Mouse (Mus musculus): ENCODE measurements around the gene Gm45337. TPM values are rescaled to one million over a fixed set of nuclear protein-coding genes. Genes with fewer than 3 reads are reported as not detected.

The Gm45337 gene
- total RNA-seq, 2 experiments from 2014 or later: not detected

DNA sequence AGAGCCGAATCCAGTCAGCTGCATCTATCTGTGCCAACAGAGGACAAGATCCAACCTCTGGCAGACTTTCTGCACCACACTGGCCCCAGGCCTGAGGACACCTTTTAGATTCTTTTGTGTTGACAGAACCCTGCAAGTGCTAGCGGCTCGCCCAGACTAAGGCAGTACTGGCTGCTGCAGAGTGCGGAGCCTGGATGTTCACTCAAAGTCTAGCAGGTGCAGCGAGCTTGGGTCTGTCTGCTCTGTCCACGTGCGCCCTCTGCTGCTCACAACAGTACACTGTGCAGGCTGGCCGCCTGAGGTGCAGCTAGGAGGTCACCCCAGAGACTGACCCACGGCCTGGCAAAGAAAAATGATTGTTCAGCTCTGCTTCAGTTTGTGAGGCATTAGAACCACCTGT, 46.6 kb downstream of the Gm45337 start:
- peak; percentile 86 to 88 for DNase-seq

DNA sequence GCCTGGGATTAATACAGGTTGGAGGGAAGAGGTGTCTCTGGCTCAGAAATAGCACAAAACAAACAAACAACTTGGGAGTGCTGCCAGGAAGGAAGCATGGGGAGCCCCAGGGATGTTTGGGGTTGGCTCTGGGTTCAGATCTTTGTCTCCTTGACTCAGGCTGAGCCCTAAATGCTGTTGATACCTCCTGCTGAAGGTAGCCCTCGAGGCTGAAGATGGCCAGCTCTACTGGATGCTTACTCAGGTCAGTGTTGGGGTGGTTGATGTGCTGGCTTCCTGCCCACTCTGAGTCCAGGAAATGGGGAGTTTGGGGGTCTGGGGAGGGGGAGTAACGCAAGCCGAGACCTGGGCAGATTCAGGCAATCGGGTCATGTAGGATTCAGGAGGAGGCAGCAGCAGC, 47.7 kb downstream of the Gm45337 start:
- no peak for DNase-seq

DNA sequence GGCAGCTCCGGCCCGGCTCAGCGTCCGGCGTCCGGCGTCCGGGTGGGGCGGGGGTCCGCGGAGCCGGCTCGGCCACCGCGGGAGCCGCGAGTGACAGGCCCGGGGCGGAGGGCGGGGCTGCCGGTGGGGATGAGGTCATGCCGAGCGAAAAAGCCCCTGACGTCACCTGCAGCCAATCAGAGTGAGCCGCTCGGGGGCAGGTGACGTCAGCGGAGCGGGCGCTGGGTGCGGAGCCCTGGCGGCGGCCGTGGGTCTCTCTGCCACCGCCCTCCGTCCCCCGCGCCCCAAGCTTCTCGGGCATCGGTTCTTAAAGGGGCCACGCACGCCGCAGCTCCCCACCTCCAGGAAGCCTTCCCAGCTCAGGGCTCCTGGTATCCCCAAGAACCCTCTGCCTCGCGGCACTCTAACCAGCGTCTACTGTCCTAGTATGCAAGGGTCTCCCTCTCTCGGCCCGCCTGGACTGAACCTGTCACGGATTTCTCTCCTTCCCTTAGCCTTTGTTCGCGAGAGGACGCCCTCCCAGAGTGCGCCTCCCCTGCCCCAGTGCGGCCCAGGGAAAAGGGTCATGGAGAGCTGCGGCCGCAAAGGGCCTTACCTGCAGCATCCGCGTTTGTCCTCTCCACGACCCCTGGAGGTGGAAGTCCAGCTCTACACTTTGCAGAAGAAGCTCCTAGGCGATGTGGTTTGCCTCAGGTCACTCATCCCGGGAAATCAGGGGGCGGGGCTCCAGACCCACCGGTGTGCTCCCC, 49.0 kb downstream of the Gm45337 start, which contains the start of gene Dusp8:
TSS of gene Dusp8 (minus strand) at position 661 of the 749 bp plus-strand sequence.
- DNase-seq: peak; percentile 94 to 95

DNA sequence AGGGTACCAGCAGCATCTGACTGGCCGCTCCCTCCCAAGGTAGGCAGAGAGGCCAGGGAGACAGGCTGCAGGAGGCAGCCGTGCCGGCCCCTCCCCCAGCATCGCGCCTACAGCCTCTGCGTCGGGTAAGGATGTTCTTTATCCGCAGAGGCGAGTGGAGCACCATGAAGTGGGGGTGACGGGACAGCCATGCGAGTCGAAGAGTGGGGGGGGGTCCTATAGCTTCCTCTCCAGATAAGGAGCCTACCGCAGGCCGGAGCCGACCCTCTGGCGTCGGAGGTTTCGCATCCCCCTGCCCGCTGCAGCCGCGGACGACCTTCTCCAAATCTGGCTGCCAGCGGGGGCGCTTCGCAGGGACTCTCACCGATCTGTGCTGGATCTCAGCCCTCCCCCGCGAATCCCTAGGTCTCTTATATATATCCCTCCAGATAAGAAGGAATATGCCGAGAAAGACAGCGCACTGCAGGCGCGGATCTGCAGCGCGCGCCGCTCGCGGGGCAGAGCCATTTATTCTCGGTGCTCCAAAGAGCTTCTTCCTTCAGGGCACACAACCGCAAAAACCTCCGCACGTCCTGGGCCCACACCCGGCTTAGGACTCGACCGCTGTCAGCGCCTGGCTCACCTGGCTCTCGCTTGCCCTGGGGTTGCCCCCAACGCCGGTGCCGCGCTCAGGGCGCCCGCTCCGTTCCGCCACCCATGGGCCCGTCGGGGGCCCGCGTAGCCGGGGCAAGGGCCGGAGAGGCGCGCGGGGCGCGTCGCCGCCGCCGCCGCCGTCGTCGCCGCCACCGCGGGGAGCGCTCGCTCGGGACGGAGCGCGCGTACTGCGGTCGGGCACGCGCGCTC, 49.9 kb downstream of the Gm45337 start:
- DNase-seq: peak; percentile 35 to 61

DNA sequence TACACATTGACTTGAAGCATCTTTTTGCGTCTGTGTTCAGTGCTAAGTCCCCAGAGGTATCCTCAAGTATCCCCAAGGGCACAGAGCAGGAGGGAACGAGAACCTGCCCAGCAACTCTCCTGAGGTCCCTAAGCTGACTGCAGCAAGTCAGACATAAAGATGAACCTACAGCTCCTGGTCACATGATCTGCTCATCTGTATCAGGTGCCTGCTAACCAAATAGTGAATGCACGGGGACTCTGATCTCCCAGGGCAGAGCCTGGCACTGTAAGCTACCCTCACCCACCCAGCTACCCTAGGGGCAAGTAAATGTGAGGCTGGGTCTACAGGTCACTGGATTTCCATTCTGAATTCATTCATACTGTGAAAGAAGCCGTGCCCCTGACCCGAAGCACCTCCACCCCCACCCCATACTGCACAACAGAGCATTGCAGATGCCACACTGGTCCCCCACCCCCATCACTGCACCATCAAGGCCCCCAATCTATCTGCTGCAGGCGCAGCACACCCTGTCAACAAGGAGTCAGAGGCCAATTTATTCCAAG, 50.6 kb downstream of the Gm45337 start:
- DNase-seq: no peak

Other genes with a start within 250 kb of the Gm45337 start
- 10 to 100 TPM; 60.4 to 61.2 TPM for gene Tollip, start 226.1 kb downstream of the Gm45337 start, total RNA-seq (2021)
- 1 to 10 TPM; 1.6 to 2.1 TPM for gene Brsk2, start 194.9 kb downstream of the Gm45337 start, total RNA-seq (2021)
- gene Mob2, start 83.5 kb downstream of the Gm45337 start, total RNA-seq (2021): 10 to 100 TPM; 48.1 to 58.4 TPM
- 10 to 100 TPM in 1 of 2 experiments, 1 to 10 TPM in 1; 7.4 to 28.9 TPM for gene Dusp8, start 48.8 kb downstream of the Gm45337 start, total RNA-seq (2021)
- not detected for gene Gm45618, start 23.9 kb downstream of the Gm45337 start, total RNA-seq (2021)
- not detected for gene Gm39115, start 8.6 kb downstream of the Gm45337 start, total RNA-seq (2021)
- gene Gm29735, start 12.5 kb upstream of the Gm45337 start, total RNA-seq (2021): not detected
- not detected for gene Gm4553, start 21.1 kb upstream of the Gm45337 start, total RNA-seq (2021)
- gene Krtap5-2, start 31.4 kb upstream of the Gm45337 start, total RNA-seq (2021): not detected
- gene Gm10153, start 45.8 kb upstream of the Gm45337 start, total RNA-seq (2021): not detected
- not detected for gene Krtap5-3, start 56.8 kb upstream of the Gm45337 start, total RNA-seq (2021)
- not detected for gene Gm7579, start 67.3 kb upstream of the Gm45337 start, total RNA-seq (2021)
- not detected for gene Krtap5-5, start 85.4 kb upstream of the Gm45337 start, total RNA-seq (2021)
- not detected for gene Gm40460, start 96.5 kb upstream of the Gm45337 start, total RNA-seq (2021)
- not detected for gene Gm2431, start 113.7 kb upstream of the Gm45337 start, total RNA-seq (2021)
- not detected for gene Gm4559, start 129.8 kb upstream of the Gm45337 start, total RNA-seq (2021)
- gene Krtap5-1, start 152.5 kb upstream of the Gm45337 start, total RNA-seq (2021): not detected
- not detected for gene Krtap5-4, start 158.9 kb upstream of the Gm45337 start, total RNA-seq (2021)
- gene Ifitm10, start 229.1 kb upstream of the Gm45337 start, total RNA-seq (2021): 1 to 10 TPM; 3.0 to 4.4 TPM
- gene Gm49369, start 238.1 kb upstream of the Gm45337 start, total RNA-seq (2021): 1 to 10 TPM; 2.6 to 3.3 TPM
- 1,000 to 10,000 TPM in 1 of 2 experiments, 100 to 1,000 TPM in 1; 932 to 1,123 TPM for gene Ctsd, start 243.4 kb upstream of the Gm45337 start, total RNA-seq (2021)

Measured in adrenal gland, postnatal 36 days (tissue).